Mouse (Mus musculus) stomach, postnatal 0 days (tissue): ENCODE measurements around the gene Ctsd.

ENCODE experiments used
- CTCF ChIP-seq: IDR thresholded peaks from 2 replicates; pipeline ENCODE4 v1.5.1; 2016; ENCODE audit warnings: antibody characterized with exemption, low read depth, mild to moderate bottlenecking, moderate library complexity
- EP300 ChIP-seq: optimal IDR thresholded peaks from 2 replicates; pipeline ENCODE3; 2016; ENCODE audit warnings: antibody characterized with exemption

- no peak for TF ChIP-seq CTCF
- no peak for TF ChIP-seq EP300
Measured at GRCm38 (mm10) chr7:142418027-142418426, 30.2 kb upstream of the Ctsd start.
